Mouse (Mus musculus): ENCODE measurements around the gene Cul7. TPM values are rescaled to one million over a fixed set of nuclear protein-coding genes. Genes with fewer than 3 reads are reported as not detected.

Cul7 gene
- polyA plus RNA-seq (2015; fragmentation: Nextera tagmentation; extraction: Ambion mirVana) = 41.9 and 47.6 TPM in 2 replicates

DNA sequence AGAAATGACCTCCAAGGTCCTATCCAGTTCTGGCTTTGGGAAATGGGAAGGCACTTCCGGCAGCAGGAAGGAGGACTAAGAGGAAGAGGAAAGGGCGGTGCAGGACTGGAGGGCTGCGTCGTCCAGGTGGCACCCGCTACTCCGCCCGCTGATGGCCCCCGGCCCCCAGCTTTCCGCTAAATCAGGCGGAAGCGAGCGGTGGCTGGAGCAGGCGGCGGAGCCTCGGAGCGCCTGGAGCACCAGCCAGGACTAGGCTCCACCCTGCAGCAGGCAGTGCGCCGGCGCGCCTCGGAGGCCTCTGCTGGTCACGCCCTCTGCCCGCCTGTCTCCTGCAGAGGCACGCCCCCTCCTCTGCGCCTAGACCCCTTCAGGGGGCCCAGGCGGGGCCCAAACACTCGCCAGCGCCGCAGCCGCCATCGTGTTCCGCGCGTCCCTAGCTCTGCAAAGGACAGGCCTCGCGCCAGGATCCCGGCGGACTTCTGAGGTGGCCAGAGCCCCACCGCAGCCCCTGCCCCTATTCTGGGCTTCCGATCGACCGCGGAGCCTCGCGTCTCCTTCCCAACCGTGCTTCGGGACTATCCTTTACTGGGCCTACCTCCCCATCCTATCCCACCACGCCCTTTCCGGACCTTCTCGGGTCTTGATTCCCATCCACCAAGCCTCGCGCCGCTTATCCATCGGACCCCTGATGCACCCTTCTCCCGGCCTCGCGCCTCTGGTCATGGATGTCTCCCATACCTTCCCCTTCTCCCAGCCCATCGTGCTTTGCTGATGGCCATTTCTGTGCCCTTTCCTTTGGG lies at the start of gene Cul7:
TSS of gene Cul7 (plus strand) at position 106 of the 800 bp plus-strand sequence.
- Histone ChIP-seq H3K4me3 (ENCODE audit: low read depth, low read length) (peak within 1 kb of the TSS; percentile 71), H3K4me1 (ENCODE audit: control insufficient read depth, insufficient read depth, low read length) (peaks cover 31% of the 10 kb centered on the region), H3K4me2 (ENCODE audit: low read length) (peak within 1 kb of the TSS; percentile 88), H3K27me3 (ENCODE audit: control insufficient read depth, insufficient read depth, low read depth, low read length) (no peaks in the 10 kb centered on the region), H3K27ac (ENCODE audit: low read length) (peak within 1 kb of the TSS; percentile 95), H3K36me3 (ENCODE audit: control insufficient read depth, insufficient read depth, low read length) (peaks cover 12% of the 10 kb centered on the region), H3K9ac (ENCODE audit: low read depth, low read length) (peak within 1 kb of the TSS; percentile 93), H3K9me3 (replicated peaks; ENCODE audit: control insufficient read depth, low read length, poor library complexity, severe bottlenecking) (no peaks in the 10 kb centered on the region)
- WGBS = under 1% methylated on average over 49 of the region's 58 CpGs
- ATAC-seq = peak; percentile 93

- H3K4me1 ChIP-seq (ENCODE audit: control insufficient read depth, insufficient read depth, low read length) = peaks cover 11% of the 10 kb centered on the region; the same call in 1 of the 2 replicates
- H3K9ac ChIP-seq (ENCODE audit: low read depth, low read length) = no peak overlapping the region
- no peaks in the 10 kb centered on the region for H3K27me3 ChIP-seq (ENCODE audit: control insufficient read depth, insufficient read depth, low read depth, low read length)
- H3K9me3 ChIP-seq (replicated peaks; ENCODE audit: control insufficient read depth, low read length, poor library complexity, severe bottlenecking) = no peaks in the 10 kb centered on the region
- H3K4me3 ChIP-seq (ENCODE audit: low read depth, low read length) = no peak overlapping the region
- no peaks in the 10 kb centered on the region for H3K36me3 ChIP-seq (ENCODE audit: control insufficient read depth, insufficient read depth, low read length)
- 98% methylated on average over 2 of the region's 2 CpGs for WGBS
- H3K4me2 ChIP-seq (ENCODE audit: low read length) = no peak overlapping the region
- ATAC-seq = no peak
- H3K27ac ChIP-seq (ENCODE audit: low read length) = no peak overlapping the region
Observed at GRCm38 (mm10) chr17:46600569-46600968, 49.6 kb upstream of the Cul7 start.

DNA sequence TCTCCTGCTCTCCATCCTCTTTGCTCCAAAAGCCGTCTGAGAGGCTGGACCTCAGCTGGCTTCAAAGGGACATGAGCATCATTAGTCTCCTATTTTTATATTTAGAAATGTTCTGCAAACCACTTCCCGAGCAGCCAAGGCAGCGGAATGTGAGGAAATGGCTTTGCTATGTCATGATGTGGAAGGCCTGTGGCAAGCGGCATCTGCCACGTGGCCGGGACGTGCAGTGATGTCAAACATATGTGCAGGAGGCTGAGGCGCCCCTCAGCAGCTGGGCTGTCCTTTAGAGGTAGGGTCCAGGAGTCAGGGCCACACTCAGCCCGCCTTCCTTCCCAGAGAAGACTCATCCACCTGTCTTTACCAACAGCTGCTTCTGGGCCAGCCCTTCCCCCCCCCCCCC lies 47.9 kb upstream of the Cul7 start:
- 85% methylated on average over 9 of the region's 9 CpGs for WGBS

DNA sequence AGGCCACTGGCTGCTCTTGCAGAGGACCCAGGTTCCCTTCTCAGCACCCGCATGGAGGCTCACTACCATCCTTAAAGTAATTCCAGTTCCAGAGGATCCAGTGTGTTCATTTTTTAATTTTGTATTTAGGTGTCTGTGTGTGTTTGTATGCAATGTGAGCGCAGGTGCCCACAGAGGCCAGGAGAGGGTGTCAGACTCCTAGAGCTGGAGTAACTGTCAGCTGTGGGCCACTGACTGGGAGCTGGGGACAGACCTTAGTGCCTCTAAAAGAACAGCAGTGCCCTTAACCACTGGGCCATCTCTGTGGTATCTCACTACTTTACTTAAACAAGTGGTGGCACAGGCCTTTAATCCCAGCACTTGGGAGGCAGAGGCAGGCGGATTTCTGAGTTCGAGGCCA lies 46.9 kb upstream of the Cul7 start:
- no peak overlapping the region for H3K4me2 ChIP-seq (ENCODE audit: low read length)
- no peaks in the 10 kb centered on the region for H3K36me3 ChIP-seq (ENCODE audit: control insufficient read depth, insufficient read depth, low read length)
- H3K27ac ChIP-seq (ENCODE audit: low read length) = no peak overlapping the region
- H3K27me3 ChIP-seq (ENCODE audit: control insufficient read depth, insufficient read depth, low read depth, low read length) = no peaks in the 10 kb centered on the region
- peaks cover 13% of the 10 kb centered on the region; the same call in 1 of the 2 replicates for H3K4me1 ChIP-seq (ENCODE audit: control insufficient read depth, insufficient read depth, low read length)
- no peak overlapping the region for H3K4me3 ChIP-seq (ENCODE audit: low read depth, low read length)
- H3K9me3 ChIP-seq (replicated peaks; ENCODE audit: control insufficient read depth, low read length, poor library complexity, severe bottlenecking) = no peaks in the 10 kb centered on the region
- H3K9ac ChIP-seq (ENCODE audit: low read depth, low read length) = no peak overlapping the region
- WGBS = 95% methylated on average over 4 of the region's 4 CpGs
- no peak for ATAC-seq

More for the DNA sequence above, 47.9 kb upstream of the Cul7 start:
- H3K9ac ChIP-seq (ENCODE audit: low read depth, low read length) = no peak overlapping the region
- H3K9me3 ChIP-seq (replicated peaks; ENCODE audit: control insufficient read depth, low read length, poor library complexity, severe bottlenecking) = no peaks in the 10 kb centered on the region
- no peak overlapping the region for H3K4me2 ChIP-seq (ENCODE audit: low read length)
- H3K4me3 ChIP-seq (ENCODE audit: low read depth, low read length) = no peak overlapping the region
- no peak for ATAC-seq
- H3K27me3 ChIP-seq (ENCODE audit: control insufficient read depth, insufficient read depth, low read depth, low read length) = no peaks in the 10 kb centered on the region
- H3K27ac ChIP-seq (ENCODE audit: low read length) = no peak overlapping the region
- no peaks in the 10 kb centered on the region for H3K36me3 ChIP-seq (ENCODE audit: control insufficient read depth, insufficient read depth, low read length)
- H3K4me1 ChIP-seq (ENCODE audit: control insufficient read depth, insufficient read depth, low read length) = peaks cover 13% of the 10 kb centered on the region; the same call in 1 of the 2 replicates

DNA sequence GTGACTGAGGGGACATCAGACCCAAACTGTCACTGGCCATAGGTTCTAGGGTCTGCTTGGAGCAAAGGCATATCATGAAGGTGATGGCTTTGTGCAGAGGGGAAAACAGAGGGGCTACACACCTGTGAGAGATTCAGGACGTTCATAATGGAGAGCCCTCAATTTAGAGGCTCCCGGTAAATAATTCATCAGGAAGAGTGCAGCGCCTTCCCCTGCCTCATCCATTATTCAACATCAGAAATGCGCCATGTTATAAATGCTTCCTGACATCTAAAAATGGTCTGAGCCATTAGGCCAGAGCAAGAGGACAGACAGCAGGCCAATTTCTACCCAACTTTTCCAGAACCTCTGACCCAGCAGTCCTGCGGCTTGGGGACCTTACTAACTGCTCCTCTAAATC lies 45.0 kb upstream of the Cul7 start:
- Histone ChIP-seq H3K27me3 (ENCODE audit: control insufficient read depth, insufficient read depth, low read depth, low read length) (no peaks in the 10 kb centered on the region), H3K4me1 (ENCODE audit: control insufficient read depth, insufficient read depth, low read length) (peaks cover 13% of the 10 kb centered on the region; the same call in 1 of the 2 replicates), H3K9ac (ENCODE audit: low read depth, low read length) (peak overlapping the region; percentile 26; the same call in 1 of the 2 replicates), H3K36me3 (ENCODE audit: control insufficient read depth, insufficient read depth, low read length) (no peaks in the 10 kb centered on the region), H3K4me2 (ENCODE audit: low read length) (no peak overlapping the region), H3K9me3 (replicated peaks; ENCODE audit: control insufficient read depth, low read length, poor library complexity, severe bottlenecking) (no peaks in the 10 kb centered on the region), H3K27ac (ENCODE audit: low read length) (peak overlapping the region; percentile 47; the same call in 1 of the 2 replicates), H3K4me3 (ENCODE audit: low read depth, low read length) (no peak overlapping the region)
- 42% methylated on average over 5 of the region's 5 CpGs for WGBS
- ATAC-seq = no peak

DNA sequence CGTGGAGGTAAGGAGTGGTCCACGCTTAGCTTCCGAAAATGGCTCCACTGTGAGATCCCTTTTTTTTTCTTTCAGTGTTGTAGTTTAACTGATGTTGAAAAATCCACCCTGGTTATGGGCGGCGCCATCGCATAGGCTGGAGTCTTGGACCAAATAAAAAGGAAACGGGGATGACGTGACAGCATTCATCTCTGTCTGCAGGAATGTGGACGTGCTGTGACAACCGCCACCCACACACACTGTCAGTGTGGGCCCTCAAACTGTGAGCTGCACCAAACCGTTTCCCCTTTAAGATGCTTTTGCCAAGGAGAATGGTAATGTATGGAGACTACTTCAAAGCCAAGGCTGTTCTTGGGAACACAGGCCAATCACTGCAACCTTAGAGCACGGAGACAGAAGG lies 44.1 kb upstream of the Cul7 start:
- H3K9ac ChIP-seq (ENCODE audit: low read depth, low read length) = no peak overlapping the region
- no peak overlapping the region for H3K27ac ChIP-seq (ENCODE audit: low read length)
- ATAC-seq = no peak
- H3K36me3 ChIP-seq (ENCODE audit: control insufficient read depth, insufficient read depth, low read length) = no peaks in the 10 kb centered on the region
- 78% methylated on average over 12 of the region's 12 CpGs for WGBS
- no peak overlapping the region for H3K4me2 ChIP-seq (ENCODE audit: low read length)
- no peaks in the 10 kb centered on the region for H3K27me3 ChIP-seq (ENCODE audit: control insufficient read depth, insufficient read depth, low read depth, low read length)
- peaks cover 13% of the 10 kb centered on the region; the same call in 1 of the 2 replicates for H3K4me1 ChIP-seq (ENCODE audit: control insufficient read depth, insufficient read depth, low read length)
- no peaks in the 10 kb centered on the region for H3K9me3 ChIP-seq (replicated peaks; ENCODE audit: control insufficient read depth, low read length, poor library complexity, severe bottlenecking)
- no peak overlapping the region for H3K4me3 ChIP-seq (ENCODE audit: low read depth, low read length)

DNA sequence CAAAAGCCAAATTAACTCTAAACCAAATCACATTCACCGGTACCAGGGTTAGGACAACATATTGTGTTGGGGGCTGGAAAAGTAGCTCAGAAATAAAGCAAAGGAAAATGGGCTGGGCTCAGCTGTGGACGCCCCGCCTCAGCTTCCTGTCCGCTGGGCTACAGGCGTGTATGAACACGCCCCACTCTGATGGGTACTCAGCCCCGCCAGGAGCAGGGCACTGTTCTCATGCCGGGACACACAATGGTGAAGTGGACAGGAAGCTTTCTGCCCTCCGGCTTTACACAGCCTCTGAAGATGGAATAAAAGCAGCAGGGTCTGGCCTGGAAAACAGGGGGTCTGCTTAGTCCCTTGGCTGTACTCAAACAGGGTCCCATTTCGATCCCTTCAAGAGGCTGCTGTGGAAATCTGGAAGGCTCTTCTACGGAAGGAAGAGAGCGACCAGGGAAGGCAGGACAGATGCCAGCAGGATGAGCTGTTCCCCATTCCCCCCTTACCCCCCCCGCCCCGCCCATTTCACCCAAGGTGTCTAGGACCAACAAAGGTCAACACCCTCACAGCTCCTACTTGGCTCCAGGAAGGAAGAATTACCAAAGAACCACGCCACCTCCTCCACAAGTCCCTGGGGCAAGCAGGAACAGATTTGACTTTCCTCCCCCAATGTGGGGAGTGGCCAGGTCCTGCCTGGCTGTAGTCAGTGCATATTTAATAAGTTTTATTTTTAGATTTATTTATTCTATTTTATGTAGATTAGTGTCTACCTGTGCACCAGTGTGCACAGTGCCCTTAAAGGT lies 40.2 kb upstream of the Cul7 start:
- Histone ChIP-seq H3K36me3 (ENCODE audit: control insufficient read depth, insufficient read depth, low read length) (no peaks in the 10 kb centered on the region), H3K4me2 (ENCODE audit: low read length) (no peak overlapping the region), H3K4me1 (ENCODE audit: control insufficient read depth, insufficient read depth, low read length) (peaks cover 14% of the 10 kb centered on the region; the same call in 1 of the 2 replicates), H3K9me3 (replicated peaks; ENCODE audit: control insufficient read depth, low read length, poor library complexity, severe bottlenecking) (no peaks in the 10 kb centered on the region), H3K27me3 (ENCODE audit: control insufficient read depth, insufficient read depth, low read depth, low read length) (no peaks in the 10 kb centered on the region), H3K9ac (ENCODE audit: low read depth, low read length) (no peak overlapping the region), H3K27ac (ENCODE audit: low read length) (no peak overlapping the region), H3K4me3 (ENCODE audit: low read depth, low read length) (no peak overlapping the region)
- 69% methylated on average over 15 of the region's 15 CpGs for WGBS
- no peak for ATAC-seq

GRCm38 (mm10) chr17:46611316-46611715 lies 38.8 kb upstream of the Cul7 start:
- no peaks in the 10 kb centered on the region for H3K27me3 ChIP-seq (ENCODE audit: control insufficient read depth, insufficient read depth, low read depth, low read length)
- H3K4me1 ChIP-seq (ENCODE audit: control insufficient read depth, insufficient read depth, low read length) = peaks cover 5% of the 10 kb centered on the region; the same call in 1 of the 2 replicates
- H3K9me3 ChIP-seq (replicated peaks; ENCODE audit: control insufficient read depth, low read length, poor library complexity, severe bottlenecking) = no peaks in the 10 kb centered on the region
- no peak for ATAC-seq
- 95% methylated on average over 6 of the region's 6 CpGs for WGBS
- H3K9ac ChIP-seq (ENCODE audit: low read depth, low read length) = no peak overlapping the region
- H3K4me3 ChIP-seq (ENCODE audit: low read depth, low read length) = no peak overlapping the region
- H3K4me2 ChIP-seq (ENCODE audit: low read length) = no peak overlapping the region
- no peaks in the 10 kb centered on the region for H3K36me3 ChIP-seq (ENCODE audit: control insufficient read depth, insufficient read depth, low read length)
- no peak overlapping the region for H3K27ac ChIP-seq (ENCODE audit: low read length)

- no peaks in the 10 kb centered on the region for H3K27me3 ChIP-seq (ENCODE audit: control insufficient read depth, insufficient read depth, low read depth, low read length)
- H3K4me1 ChIP-seq (ENCODE audit: control insufficient read depth, insufficient read depth, low read length) = peaks cover 8% of the 10 kb centered on the region; the same call in 1 of the 2 replicates
- no peak overlapping the region for H3K4me2 ChIP-seq (ENCODE audit: low read length)
- H3K9me3 ChIP-seq (replicated peaks; ENCODE audit: control insufficient read depth, low read length, poor library complexity, severe bottlenecking) = no peaks in the 10 kb centered on the region
- H3K27ac ChIP-seq (ENCODE audit: low read length) = no peak overlapping the region
- H3K4me3 ChIP-seq (ENCODE audit: low read depth, low read length) = no peak overlapping the region
- ATAC-seq = no peak
- no peaks in the 10 kb centered on the region for H3K36me3 ChIP-seq (ENCODE audit: control insufficient read depth, insufficient read depth, low read length)
- WGBS = 61% methylated on average over 2 of the region's 2 CpGs
- no peak overlapping the region for H3K9ac ChIP-seq (ENCODE audit: low read depth, low read length)
Observed at GRCm38 (mm10) chr17:46612189-46612588, 37.9 kb upstream of the Cul7 start.
